Mouse (Mus musculus): ENCODE data around the gene Scrn3. TPM values are rescaled to one million over a fixed set of nuclear protein-coding genes. Genes with fewer than 3 reads are reported as not detected.

Gene Scrn3
- polyA plus RNA-seq (2014; fragmentation: Nextera tagmentation; extraction: Ambion mirVana) = 10.7 and 11.7 TPM in 2 replicates

DNA sequence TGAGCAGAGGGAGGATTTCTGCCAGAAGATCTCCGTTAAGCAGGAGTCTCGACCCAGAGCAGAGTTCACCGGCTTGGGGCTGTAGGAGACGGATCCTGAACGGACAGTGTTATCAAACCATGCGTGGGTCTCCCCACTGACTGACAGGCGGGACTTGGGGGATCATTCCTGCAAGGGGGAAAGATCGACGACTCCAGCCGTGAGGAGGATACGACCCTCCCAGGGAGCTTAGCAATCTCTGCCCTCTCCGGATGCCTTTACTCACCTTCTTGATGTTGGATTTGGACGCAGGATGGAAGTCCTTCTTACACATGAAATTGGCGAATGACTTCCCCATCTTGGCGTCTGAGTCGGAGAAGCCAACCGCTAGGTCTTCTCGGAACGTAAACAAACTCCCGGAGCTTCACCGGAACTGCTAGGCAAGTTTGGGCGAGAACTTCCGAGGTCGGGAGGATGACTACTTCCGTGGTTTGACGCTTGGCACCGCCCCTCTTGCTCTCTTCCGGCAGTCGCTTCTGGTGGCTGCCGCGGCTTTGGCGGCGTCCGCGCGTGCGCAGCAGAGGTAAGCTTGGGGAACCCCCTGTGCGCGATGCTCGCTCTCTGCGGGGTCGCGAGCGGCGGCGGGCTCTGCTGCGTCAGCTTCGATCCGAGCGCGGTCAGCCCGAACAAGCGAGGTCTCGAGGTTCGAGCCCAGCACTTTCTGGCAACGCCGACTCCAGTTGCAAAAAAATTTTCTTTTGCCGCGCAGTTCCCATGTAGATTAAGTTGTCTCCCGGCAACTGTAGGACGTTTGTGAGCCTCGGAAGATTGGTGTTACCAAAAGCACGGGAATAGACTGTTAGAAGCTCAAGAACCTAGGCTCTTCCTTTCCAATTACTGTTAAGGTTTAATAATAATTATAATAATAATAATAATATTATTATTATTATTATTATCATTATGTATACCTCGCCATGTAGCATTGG, at the start of gene Scrn3, which contains the start of gene Cir1:
Scrn3 (plus strand) TSS at position 450 of the 965 bp plus-strand sequence.
Cir1 (minus strand) TSS at position 550 of the 965 bp plus-strand sequence.
- Histone ChIP-seq H3K27ac (ENCODE audit: low read depth, low read length) (no peak within 1 kb of the TSS), H3K9ac (ENCODE audit: low read length) (peak within 1 kb of the TSS; percentile 65), H3K27me3 (ENCODE audit: control insufficient read depth, insufficient read depth, low read length) (no peaks in the 10 kb centered on the region), H3K4me2 (peak within 1 kb of the TSS; percentile 83), H3K4me3 (ENCODE audit: low read depth, low read length) (peak within 1 kb of the TSS; percentile 82), H3K4me1 (ENCODE audit: control insufficient read depth, insufficient read depth, low read length) (peaks cover 6% of the 10 kb centered on the region), H3K36me3 (ENCODE audit: control insufficient read depth, insufficient read depth, low read length) (no peaks in the 10 kb centered on the region), H3K9me3 (ENCODE audit: control insufficient read depth, low read length) (no peaks in the 10 kb centered on the region)
- ATAC-seq (ENCODE audit: low FRiP score) = peak; percentile 97
- under 1% methylated on average over 64 of the region's 64 CpGs for WGBS
- DNase-seq (ENCODE audit: low spot score, missing footprints) = peak; percentile 99

DNA sequence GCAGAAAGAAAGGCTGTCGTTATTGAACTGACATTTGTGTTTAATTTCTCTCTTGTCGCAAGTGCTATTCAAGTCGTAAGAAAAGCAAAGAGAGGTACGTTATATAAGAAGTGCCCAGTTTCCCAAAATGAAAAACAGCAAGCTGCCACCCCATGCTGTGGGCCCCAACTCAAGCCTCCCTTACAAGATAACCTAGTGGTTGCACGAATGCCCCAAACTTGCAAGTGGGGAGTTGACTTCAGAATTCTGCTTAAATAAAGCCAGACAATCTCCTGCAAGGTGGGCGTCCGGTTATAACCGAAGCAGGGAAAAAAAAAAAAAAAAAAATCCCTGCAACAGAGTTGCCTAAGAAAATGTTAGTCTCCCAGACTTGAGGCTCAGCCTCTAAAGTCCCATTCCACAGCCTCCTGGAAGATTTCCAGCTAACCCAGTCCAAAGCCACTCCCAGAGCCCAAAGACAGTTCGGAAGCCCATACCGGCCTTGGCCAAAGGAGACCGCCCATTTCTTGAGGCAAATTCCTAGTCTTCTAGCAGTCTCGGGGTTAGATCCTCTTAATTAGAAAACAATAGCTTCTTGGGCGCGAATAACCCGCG, 49.1 kb upstream of the Scrn3 start:
- H3K4me1 ChIP-seq (ENCODE audit: control insufficient read depth, insufficient read depth, low read length) = peaks cover 8% of the 10 kb centered on the region
- WGBS = 3% methylated on average over 16 of the region's 16 CpGs
- peak overlapping the region; percentile 36 for H3K9ac ChIP-seq (ENCODE audit: low read length)
- peak overlapping the region; percentile 24 for H3K4me3 ChIP-seq (ENCODE audit: low read depth, low read length)
- peak overlapping the region; percentile 53 for H3K4me2 ChIP-seq
- DNase-seq (ENCODE audit: low spot score, missing footprints) = peak; percentile 93
- H3K9me3 ChIP-seq (ENCODE audit: control insufficient read depth, low read length) = peaks cover 2% of the 10 kb centered on the region; the same call in 1 of the 2 replicates
- no peak for ATAC-seq (ENCODE audit: low FRiP score)
- H3K27ac ChIP-seq (ENCODE audit: low read depth, low read length) = no peak overlapping the region
- H3K27me3 ChIP-seq (ENCODE audit: control insufficient read depth, insufficient read depth, low read length) = peaks cover 62% of the 10 kb centered on the region
- H3K36me3 ChIP-seq (ENCODE audit: control insufficient read depth, insufficient read depth, low read length) = no peaks in the 10 kb centered on the region

DNA sequence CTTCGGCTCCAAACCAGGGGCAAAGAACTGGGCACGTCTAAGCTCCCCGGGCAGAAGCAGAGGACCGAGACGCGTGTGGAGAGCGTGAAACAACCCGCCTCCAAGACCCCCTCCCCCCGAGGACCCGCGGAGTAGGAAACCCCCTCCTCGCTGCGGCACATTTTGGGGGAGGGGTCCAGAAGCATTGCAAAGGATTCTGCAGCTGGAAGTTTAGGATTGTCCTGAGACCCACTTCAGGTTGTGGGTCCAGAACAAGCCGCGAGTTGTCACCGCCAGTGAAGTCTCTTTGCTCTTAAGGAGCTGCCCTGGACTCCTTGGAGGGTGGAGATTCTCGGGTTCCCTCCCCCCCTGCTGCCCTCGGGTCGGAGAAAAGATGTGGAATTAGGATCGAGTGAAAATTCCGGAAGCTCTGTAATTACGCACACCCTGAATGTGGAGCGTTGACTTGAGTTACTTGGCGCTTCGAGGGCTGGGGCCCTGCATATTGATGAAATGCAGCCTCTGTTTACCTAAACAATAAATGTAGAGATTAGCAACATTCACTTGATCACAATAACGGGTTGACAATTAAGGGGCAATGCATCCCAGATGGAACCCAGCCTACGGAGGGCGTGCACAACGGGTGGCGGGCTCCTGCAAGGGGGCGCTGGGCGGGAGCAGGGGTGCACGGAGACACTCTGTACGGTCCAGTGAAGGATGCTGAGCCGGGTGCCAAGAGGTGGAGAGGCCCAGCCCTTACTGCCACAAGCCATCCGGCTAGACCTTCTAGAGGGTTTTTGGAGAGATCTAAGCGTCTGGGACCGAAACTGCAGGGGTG, 48.4 kb upstream of the Scrn3 start:
- ATAC-seq (ENCODE audit: low FRiP score) = no peak
- peak; percentile 96 for DNase-seq (ENCODE audit: low spot score, missing footprints)
- no peak overlapping the region for H3K27ac ChIP-seq (ENCODE audit: low read depth, low read length)
- WGBS = 1% methylated on average over 38 of the region's 38 CpGs
- peak overlapping the region; percentile 53 for H3K4me2 ChIP-seq
- H3K4me3 ChIP-seq (ENCODE audit: low read depth, low read length) = peak overlapping the region; percentile 24
- no peaks in the 10 kb centered on the region for H3K36me3 ChIP-seq (ENCODE audit: control insufficient read depth, insufficient read depth, low read length)
- peak overlapping the region; percentile 36 for H3K9ac ChIP-seq (ENCODE audit: low read length)
- peaks cover 69% of the 10 kb centered on the region for H3K27me3 ChIP-seq (ENCODE audit: control insufficient read depth, insufficient read depth, low read length)
- peaks cover 2% of the 10 kb centered on the region; the same call in 1 of the 2 replicates for H3K9me3 ChIP-seq (ENCODE audit: control insufficient read depth, low read length)
- peaks cover 8% of the 10 kb centered on the region for H3K4me1 ChIP-seq (ENCODE audit: control insufficient read depth, insufficient read depth, low read length)

DNA sequence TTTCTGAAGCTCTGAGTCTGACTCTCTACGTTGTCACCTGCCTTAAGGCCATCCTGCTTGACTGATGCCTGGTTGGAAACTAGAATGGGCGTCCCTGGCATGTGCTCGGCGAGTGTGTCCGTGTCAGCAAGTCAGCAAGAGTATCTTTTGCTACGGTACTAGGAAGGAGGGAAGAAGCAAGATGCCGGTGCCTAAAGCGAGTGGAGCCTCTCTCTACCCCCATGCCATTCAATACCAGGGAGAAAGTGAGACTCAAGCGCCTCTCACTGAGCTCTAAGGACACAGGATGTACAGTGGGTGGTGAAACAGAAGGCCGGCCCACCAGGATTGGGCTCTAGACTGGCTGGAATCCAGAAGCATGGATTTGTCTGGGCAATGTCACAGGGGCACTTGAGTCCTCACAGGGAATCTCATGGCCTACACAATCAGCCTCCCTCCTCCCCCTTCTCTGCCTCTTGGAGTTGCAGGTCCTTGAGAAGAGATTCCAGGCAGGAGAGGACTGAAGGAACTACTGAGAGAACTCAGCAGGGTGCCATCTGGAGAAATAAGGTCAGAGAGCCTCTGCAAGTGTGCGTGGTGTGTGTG, 47.7 kb upstream of the Scrn3 start:
- Histone ChIP-seq H3K4me1 (ENCODE audit: control insufficient read depth, insufficient read depth, low read length) (peaks cover 8% of the 10 kb centered on the region), H3K36me3 (ENCODE audit: control insufficient read depth, insufficient read depth, low read length) (no peaks in the 10 kb centered on the region), H3K9ac (ENCODE audit: low read length) (no peak overlapping the region), H3K4me2 (peak overlapping the region; percentile 53), H3K9me3 (ENCODE audit: control insufficient read depth, low read length) (peaks cover 2% of the 10 kb centered on the region; the same call in 1 of the 2 replicates), H3K27ac (ENCODE audit: low read depth, low read length) (no peak overlapping the region), H3K4me3 (ENCODE audit: low read depth, low read length) (no peak overlapping the region), H3K27me3 (ENCODE audit: control insufficient read depth, insufficient read depth, low read length) (peaks cover 76% of the 10 kb centered on the region)
- ATAC-seq (ENCODE audit: low FRiP score) (no peak), DNase-seq (ENCODE audit: low spot score, missing footprints) (peak; percentile 91)
- WGBS = 7% methylated on average over 11 of the region's 11 CpGs

DNA sequence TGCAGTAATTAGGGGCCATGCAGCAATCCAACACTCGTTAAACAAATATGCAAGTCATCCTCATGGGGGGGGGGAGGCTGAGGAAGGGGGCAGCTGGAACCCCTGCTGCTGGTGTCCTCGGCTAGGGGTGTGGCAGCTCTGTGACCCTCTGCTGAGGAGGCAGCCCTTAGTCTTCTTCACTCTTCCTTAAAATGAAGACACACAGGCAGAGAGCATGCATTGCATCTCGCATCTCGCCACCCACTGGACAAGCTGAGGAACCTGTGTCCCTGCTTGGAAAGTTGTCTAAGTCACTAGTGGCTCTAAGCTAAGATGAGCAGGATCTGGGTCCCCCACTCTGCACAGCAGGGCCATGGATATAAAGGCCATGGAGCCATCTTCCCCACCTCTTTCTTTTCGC, 46.4 kb upstream of the Scrn3 start:
- peak; percentile 88 for DNase-seq (ENCODE audit: low spot score, missing footprints)

DNA sequence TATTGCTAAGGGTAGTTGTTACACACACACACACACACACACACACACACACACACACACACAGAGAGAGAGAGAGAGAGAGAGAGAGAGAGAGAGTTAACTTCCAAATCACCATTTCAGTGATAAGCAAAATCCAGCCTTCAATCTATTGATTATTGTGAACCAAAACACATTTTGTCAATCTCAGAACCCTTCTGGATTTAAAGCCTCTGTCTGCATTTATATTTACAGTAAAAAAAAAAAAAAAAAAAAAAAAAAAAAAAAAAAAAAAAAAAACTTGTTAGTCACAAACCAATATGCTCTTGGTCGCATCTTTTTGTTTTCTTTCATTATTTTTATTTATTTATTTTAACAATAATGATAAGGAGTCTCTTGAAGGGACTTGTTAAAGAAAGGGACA, 45.8 kb upstream of the Scrn3 start:
- 50% methylated on average over 1 of the region's 1 CpGs for WGBS

More for the DNA sequence above, 46.4 kb upstream of the Scrn3 start:
- H3K36me3 ChIP-seq (ENCODE audit: control insufficient read depth, insufficient read depth, low read length) = no peaks in the 10 kb centered on the region
- no peak overlapping the region for H3K27ac ChIP-seq (ENCODE audit: low read depth, low read length)
- H3K9ac ChIP-seq (ENCODE audit: low read length) = no peak overlapping the region
- H3K4me1 ChIP-seq (ENCODE audit: control insufficient read depth, insufficient read depth, low read length) = peaks cover 14% of the 10 kb centered on the region
- ATAC-seq (ENCODE audit: low FRiP score) = no peak
- 9% methylated on average over 5 of the region's 5 CpGs for WGBS
- H3K4me3 ChIP-seq (ENCODE audit: low read depth, low read length) = no peak overlapping the region
- H3K4me2 ChIP-seq = no peak overlapping the region
- H3K9me3 ChIP-seq (ENCODE audit: control insufficient read depth, low read length) = peaks cover 1% of the 10 kb centered on the region; the same call in 1 of the 2 replicates
- peaks cover 89% of the 10 kb centered on the region for H3K27me3 ChIP-seq (ENCODE audit: control insufficient read depth, insufficient read depth, low read length)

DNA sequence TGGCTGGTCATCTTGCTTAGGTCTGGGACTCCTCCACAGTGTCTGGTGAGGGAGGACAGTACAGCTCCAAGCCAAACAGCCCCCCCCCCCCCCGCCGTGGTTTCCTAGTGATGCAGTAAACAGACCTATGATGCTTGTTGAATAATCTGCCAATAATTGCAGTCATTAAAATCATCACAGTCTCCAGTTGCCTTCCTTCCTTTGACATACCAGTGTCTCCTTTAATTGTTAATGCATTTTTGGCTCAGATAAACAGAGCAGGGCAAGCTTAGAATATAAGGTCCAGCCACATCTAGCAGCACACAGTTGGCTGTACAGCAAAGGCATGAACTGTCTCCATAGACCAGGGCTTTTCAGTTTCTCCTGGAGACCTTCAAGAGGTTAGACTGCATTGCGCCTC, 45.2 kb upstream of the Scrn3 start:
- ATAC-seq (ENCODE audit: low FRiP score) (no peak), DNase-seq (ENCODE audit: low spot score, missing footprints) (peak; percentile 90)
- WGBS = 29% methylated on average over 3 of the region's 3 CpGs
- Histone ChIP-seq H3K4me1 (ENCODE audit: control insufficient read depth, insufficient read depth, low read length) (peaks cover 19% of the 10 kb centered on the region), H3K9me3 (ENCODE audit: control insufficient read depth, low read length) (no peaks in the 10 kb centered on the region), H3K36me3 (ENCODE audit: control insufficient read depth, insufficient read depth, low read length) (no peaks in the 10 kb centered on the region), H3K27me3 (ENCODE audit: control insufficient read depth, insufficient read depth, low read length) (peaks cover 96% of the 10 kb centered on the region), H3K4me3 (ENCODE audit: low read depth, low read length) (no peak overlapping the region), H3K27ac (ENCODE audit: low read depth, low read length) (no peak overlapping the region), H3K4me2 (no peak overlapping the region), H3K9ac (ENCODE audit: low read length) (no peak overlapping the region)

More for the DNA sequence above, 45.8 kb upstream of the Scrn3 start:
- no peaks in the 10 kb centered on the region for H3K9me3 ChIP-seq (ENCODE audit: control insufficient read depth, low read length)
- H3K27me3 ChIP-seq (ENCODE audit: control insufficient read depth, insufficient read depth, low read length) = peaks cover 95% of the 10 kb centered on the region
- H3K4me2 ChIP-seq = no peak overlapping the region
- ATAC-seq (ENCODE audit: low FRiP score) (no peak), DNase-seq (ENCODE audit: low spot score, missing footprints) (no peak)
- H3K9ac ChIP-seq (ENCODE audit: low read length) = no peak overlapping the region
- H3K4me3 ChIP-seq (ENCODE audit: low read depth, low read length) = no peak overlapping the region
- H3K36me3 ChIP-seq (ENCODE audit: control insufficient read depth, insufficient read depth, low read length) = no peaks in the 10 kb centered on the region
- no peak overlapping the region for H3K27ac ChIP-seq (ENCODE audit: low read depth, low read length)
- peaks cover 18% of the 10 kb centered on the region for H3K4me1 ChIP-seq (ENCODE audit: control insufficient read depth, insufficient read depth, low read length)

DNA sequence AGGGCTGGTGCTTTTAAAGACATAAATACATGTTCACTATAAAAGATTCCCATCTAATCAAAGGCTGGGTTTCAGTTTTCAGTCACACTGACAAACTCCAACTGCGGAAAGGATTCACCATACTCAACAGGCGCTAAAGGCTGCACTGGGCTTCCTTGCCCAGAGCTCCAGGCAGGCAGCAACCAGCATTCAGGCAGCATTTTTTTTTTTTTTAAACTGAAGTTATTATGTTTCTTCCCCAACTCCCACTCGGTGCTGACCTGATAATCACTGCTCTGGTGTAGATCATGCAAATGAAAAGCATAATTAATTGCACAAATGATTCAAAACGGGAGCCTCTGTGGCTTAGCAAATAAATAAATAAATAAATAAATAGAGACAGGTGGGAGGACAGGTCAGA, 44.6 kb upstream of the Scrn3 start:
- ATAC-seq (ENCODE audit: low FRiP score) (no peak), DNase-seq (ENCODE audit: low spot score, missing footprints) (peak; percentile 87)
- H3K4me3 ChIP-seq (ENCODE audit: low read depth, low read length) = no peak overlapping the region

More for the DNA sequence above, 44.6 kb upstream of the Scrn3 start:
- H3K27me3 ChIP-seq (ENCODE audit: control insufficient read depth, insufficient read depth, low read length) = peaks cover 96% of the 10 kb centered on the region
- no peak overlapping the region for H3K27ac ChIP-seq (ENCODE audit: low read depth, low read length)
- H3K4me1 ChIP-seq (ENCODE audit: control insufficient read depth, insufficient read depth, low read length) = peaks cover 24% of the 10 kb centered on the region
- no peaks in the 10 kb centered on the region for H3K36me3 ChIP-seq (ENCODE audit: control insufficient read depth, insufficient read depth, low read length)
- H3K9me3 ChIP-seq (ENCODE audit: control insufficient read depth, low read length) = no peaks in the 10 kb centered on the region
- WGBS = 0% methylated on average over 4 of the region's 4 CpGs
- no peak overlapping the region for H3K4me2 ChIP-seq
- no peak overlapping the region for H3K9ac ChIP-seq (ENCODE audit: low read length)
